ENCODE assay signal across 13 mouse cellular contexts in the genomic region with DNA sequence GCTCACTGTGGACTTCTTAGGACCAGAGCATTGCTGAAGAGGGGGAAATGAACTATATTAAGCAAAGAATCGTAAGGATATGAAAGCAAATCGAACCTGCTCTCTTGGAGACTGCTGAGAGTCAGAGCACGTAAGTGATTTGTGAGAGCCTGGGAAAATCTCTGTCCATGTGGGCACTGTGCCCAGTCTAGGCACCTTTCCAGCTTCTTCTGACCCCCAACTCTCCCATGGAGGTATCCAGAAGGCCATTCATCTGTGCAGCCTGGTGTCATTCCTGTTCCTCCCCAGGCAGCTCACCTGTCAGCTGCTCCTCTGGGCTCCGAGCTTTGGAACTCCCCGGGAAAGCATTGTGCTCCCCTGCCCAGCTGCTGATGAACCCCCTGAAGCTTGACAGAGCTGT.
DNase-seq lines count a peak whose midpoint lies in the region; ATAC-seq lines count a peak whose summit lies in the region.
"Had no signal": no experiment of that assay in that cellular context is flagged by ENCODE, and none has a peak within 500 bp of the region (broad histone marks: within the 10 kb centered on the region; RNA-seq: fewer than 3 reads in every experiment).

No protein-coding gene starts in this region.

- no peaks in the 10 kb centered on the region for H3K9me3 ChIP-seq in midbrain, embryonic 14.5 days (ENCODE audit: control insufficient read depth, low read length)
- H3K9me3 ChIP-seq in midbrain, embryonic 13.5 days: no peaks in the 10 kb centered on the region
- H3K9me3 ChIP-seq: limb, embryonic 12.5 days had no signal

- H3K4me1 ChIP-seq in midbrain, embryonic 14.5 days (ENCODE audit: control insufficient read depth, insufficient read depth, low read length): peaks cover 10% of the 10 kb centered on the region; the same call in 1 of the 2 replicates
- H3K4me1 ChIP-seq in midbrain, embryonic 13.5 days (replicated peaks): peaks cover 19% of the 10 kb centered on the region
- H3K4me1 ChIP-seq: limb, embryonic 12.5 days had no signal

- DNase-seq in midbrain, embryonic 14.5 days: peak; percentile 23
- peak; percentile 28 for DNase-seq in brain, adult 2 months (ENCODE audit: low read depth, low spot score)
- DNase-seq in cerebellum, adult 9-11 months: peak; percentile 76
- DNase-seq in kidney, postnatal 25 days: peak; percentile 77 to 79
- no peak for DNase-seq in heart, adult 11 months
- DNase-seq: gastrocnemius, postnatal 36 days; liver, postnatal 0 days had no signal

- H3K9ac ChIP-seq in midbrain, embryonic 14.5 days (replicated peaks; ENCODE audit: low read length): no peak overlapping the region
- H3K9ac ChIP-seq in midbrain, embryonic 13.5 days (replicated peaks): no peak overlapping the region
- H3K9ac ChIP-seq: limb, embryonic 12.5 days; liver, postnatal 0 days had no signal

- no peaks in the 10 kb centered on the region for H3K27me3 ChIP-seq in midbrain, embryonic 14.5 days (ENCODE audit: control insufficient read depth, insufficient read depth, low read length)
- H3K27me3 ChIP-seq in midbrain, embryonic 13.5 days: no peaks in the 10 kb centered on the region
- H3K27me3 ChIP-seq: CH12.LX; limb, embryonic 12.5 days had no signal

- no peak for ATAC-seq in midbrain, embryonic 14.5 days (ENCODE audit: low FRiP score, low TSS enrichment)
- ATAC-seq in midbrain, embryonic 13.5 days: no peak
- no peak for ATAC-seq in frontal cortex, adult (ENCODE audit: low TSS enrichment)
- ATAC-seq: liver, postnatal 0 days had no signal

- no peak overlapping the region for H3K4me3 ChIP-seq in midbrain, embryonic 14.5 days (replicated peaks; ENCODE audit: low read depth, low read length)
- H3K4me3 ChIP-seq in midbrain, embryonic 13.5 days (replicated peaks): no peak overlapping the region
- H3K4me3 ChIP-seq: erythroblast, embryonic 14.5 days; limb, embryonic 12.5 days had no signal

- no peak overlapping the region for H3K4me2 ChIP-seq in midbrain, embryonic 14.5 days (ENCODE audit: low read length)
- no peak overlapping the region for H3K4me2 ChIP-seq in midbrain, embryonic 13.5 days (replicated peaks)
- H3K4me2 ChIP-seq: limb, embryonic 12.5 days had no signal

- no peak overlapping the region for H3K27ac ChIP-seq in midbrain, embryonic 14.5 days (replicated peaks; ENCODE audit: low read depth, low read length)
- H3K27ac ChIP-seq in midbrain, embryonic 13.5 days: no peak overlapping the region
- H3K27ac ChIP-seq: limb, embryonic 12.5 days; stomach, postnatal 0 days had no signal

- H3K36me3 ChIP-seq in midbrain, embryonic 14.5 days (ENCODE audit: control insufficient read depth, insufficient read depth, low read length): no peaks in the 10 kb centered on the region
- H3K36me3 ChIP-seq in midbrain, embryonic 13.5 days: no peaks in the 10 kb centered on the region
- H3K36me3 ChIP-seq: limb, embryonic 12.5 days had no signal

- WGBS in midbrain, embryonic 14.5 days: 60% methylated on average over 5 of the region's 5 CpGs
- WGBS in midbrain, embryonic 13.5 days: 62% methylated on average over 5 of the region's 5 CpGs
